Mouse (Mus musculus) forebrain, embryonic 15.5 days (tissue): ENCODE results near the gene Homer2. TPM values are rescaled to one million over a fixed set of nuclear protein-coding genes. Genes with fewer than 3 reads are reported as not detected.

ENCODE experiments used
- polyA plus RNA-seq: library from polyadenylated mRNA; unstranded; fragments of >200 nt; fragmentation: Nextera tagmentation; extraction: Ambion mirVana; gene quantifications from 2 replicates; pipeline ENCODE4 v1.2.1, GENCODE M21; 2015

Homer2 gene
- polyA plus RNA-seq, 1 experiment from 2014 or later, result 25.9 TPM

Other genes with a start within 250 kb of the Homer2 start
- gene Ap3b2, start 213.6 kb downstream of the Homer2 start, polyA plus RNA-seq, result 119 and 120 TPM in 2 replicates
- gene BC048679, start 209.2 kb downstream of the Homer2 start, polyA plus RNA-seq, result not detected in 2 replicates
- 0.31 and 0.34 TPM in 2 replicates for gene Fsd2, start 140.6 kb downstream of the Homer2 start, polyA plus RNA-seq
- gene Whamm, start 136.3 kb downstream of the Homer2 start, polyA plus RNA-seq, result 5.7 and 7.6 TPM in 2 replicates
- gene Ramac, start 55.4 kb upstream of the Homer2 start, polyA plus RNA-seq, result 157 and 166 TPM in 2 replicates
- gene 3110040N11Rik, start 82.0 kb upstream of the Homer2 start, polyA plus RNA-seq, result 51.6 and 52.2 TPM in 2 replicates
- 96.3 and 108 TPM in 2 replicates for gene Btbd1, start 121.9 kb upstream of the Homer2 start, polyA plus RNA-seq
- gene Gm10160, start 148.3 kb upstream of the Homer2 start, polyA plus RNA-seq, result not detected in 2 replicates
- gene Tm6sf1, start 151.5 kb upstream of the Homer2 start, polyA plus RNA-seq, result 7.1 and 7.6 TPM in 2 replicates
- 56.7 and 60.7 TPM in 2 replicates for gene Hdgfl3, start 226.9 kb upstream of the Homer2 start, polyA plus RNA-seq